30 mouse cellular contexts compared by ENCODE assay signal in genomic region chr10:69034390-69035120, GRCm38 (mm10).
A peak's percentile ranks its signal among the peaks of the same experiment; 100 is the strongest.
DNase-seq lines count a peak whose midpoint lies in the region; TF ChIP-seq lines count a peak whose summit lies in the region.
"Had no signal": no experiment of that assay in that cellular context is flagged by ENCODE, and none has a peak within 500 bp of the region (broad histone marks: within the 10 kb centered on the region; RNA-seq: fewer than 3 reads in every experiment).

No protein-coding gene starts in this region.

- DNase-seq in R1 (ENCODE audit: low read depth, low spot score): peak; percentile 81
- DNase-seq in embryo, embryonic 9.5 days (ENCODE audit: extremely low spot score): peak; percentile 7
- DNase-seq in layer of hippocampus, adult 8-10 months (ENCODE audit: low spot score in 2 of 2): no peak
- no peak for DNase-seq in layer of hippocampus, postnatal 14 days (ENCODE audit: low spot score in 2 of 2)
- no peak for DNase-seq in left cerebral cortex, postnatal 25 days (ENCODE audit: low spot score in 2 of 2)
- no peak for DNase-seq in right cerebral cortex, postnatal 14 days
- DNase-seq: adrenal gland, adult 2 months; adrenal gland, postnatal 14 days; cerebellum, adult 11 months; cerebellum, adult 2 months; cerebellum, adult 9-11 months; cerebellum, postnatal 36 days; forebrain, postnatal 0 days; gastrocnemius, adult 2 months; gastrocnemius, postnatal 25 days; heart, adult 18-20 months; heart, postnatal 10 days; heart, postnatal 36 days; kidney, adult 11 months had no signal

- H3K4me1 ChIP-seq in E14TG2a.4 (replicated peaks; ENCODE audit: low read depth, low read length): peaks cover 20% of the 10 kb centered on the region
- peaks cover 6% of the 10 kb centered on the region for H3K4me1 ChIP-seq in ES-Bruce4 (ENCODE audit: control insufficient read depth, insufficient read depth, low read length)
- H3K4me1 ChIP-seq: embryonic facial prominence, embryonic 12.5 days; embryonic facial prominence, embryonic 15.5 days; heart, embryonic 12.5 days; heart, embryonic 15.5 days; hindbrain, embryonic 13.5 days; intestine, embryonic 15.5 days had no signal

- TF ChIP-seq EP300 in ES-Bruce4 (IDR thresholded peaks at IDR 0.05; ENCODE audit: insufficient read depth, low read depth, low read length): peak; percentile 61; the same call in 1 of the 2 replicates

- H3K9me3 ChIP-seq in E14TG2a.4 (ENCODE audit: low read length) (peaks cover 29% of the 10 kb centered on the region), ES-Bruce4 (replicated peaks; ENCODE audit: control insufficient read depth, insufficient read depth, low read length, poor library complexity, severe bottlenecking) (peaks cover 13% of the 10 kb centered on the region)
- H3K9me3 ChIP-seq: embryonic facial prominence, embryonic 12.5 days; embryonic facial prominence, embryonic 15.5 days; heart, embryonic 15.5 days; hindbrain, embryonic 10.5 days; intestine, embryonic 15.5 days had no signal

- H3K27ac ChIP-seq in ES-Bruce4 (ENCODE audit: insufficient read depth, low read length): 0 out of 2 replicates have a peak overlapping the region, but pooled peaks have one; percentile 12
- H3K27ac ChIP-seq: embryonic facial prominence, embryonic 12.5 days; embryonic facial prominence, embryonic 15.5 days; forebrain, embryonic 10.5 days; gastrocnemius, adult 2 months; heart, embryonic 15.5 days; hindbrain, embryonic 10.5 days; hindbrain, embryonic 13.5 days; intestine, embryonic 15.5 days had no signal

- H3K4me3 ChIP-seq in E14TG2a.4 (replicated peaks; ENCODE audit: low read length) (0 out of 2 replicates have a peak overlapping the region, but pooled peaks have one; percentile 17), ES-Bruce4 (ENCODE audit: low read depth, low read length) (no peak overlapping the region)
- H3K4me3 ChIP-seq: embryonic facial prominence, embryonic 12.5 days; embryonic facial prominence, embryonic 15.5 days; erythroblast, embryonic 14.5 days; forebrain, embryonic 10.5 days; gastrocnemius, adult 2 months; heart, embryonic 12.5 days; heart, embryonic 15.5 days; hindbrain, embryonic 10.5 days; hindbrain, embryonic 13.5 days; intestine, embryonic 15.5 days had no signal

- no peak for TF ChIP-seq CTCF in E14TG2a.4 (conservative IDR thresholded peaks at IDR 0.05; ENCODE audit: low read length)
- TF ChIP-seq CTCF in ES-Bruce4 (IDR thresholded peaks at IDR 0.05; ENCODE audit: low read depth, low read length): no peak

- intact Hi-C loops in left cerebral cortex, postnatal 25 days (cut with DNase I): no loop called here

- H3K36me3 ChIP-seq in E14TG2a.4 (ENCODE audit: insufficient read depth, low read length) (no peaks in the 10 kb centered on the region), ES-Bruce4 (ENCODE audit: control insufficient read depth, insufficient read depth, low read length, poor library complexity, severe bottlenecking) (no peaks in the 10 kb centered on the region)
- H3K36me3 ChIP-seq: embryonic facial prominence, embryonic 12.5 days; embryonic facial prominence, embryonic 15.5 days; forebrain, embryonic 10.5 days; heart, embryonic 12.5 days; heart, embryonic 15.5 days; hindbrain, embryonic 10.5 days; hindbrain, embryonic 13.5 days; intestine, embryonic 15.5 days had no signal

- H3K27me3 ChIP-seq in E14TG2a.4 (ENCODE audit: insufficient read depth, low read length): no peaks in the 10 kb centered on the region
- H3K27me3 ChIP-seq in ES-Bruce4 (ENCODE audit: control insufficient read depth, insufficient read depth, low read length, poor library complexity, severe bottlenecking): no peaks in the 10 kb centered on the region
- H3K27me3 ChIP-seq: embryonic facial prominence, embryonic 12.5 days; embryonic facial prominence, embryonic 15.5 days; heart, embryonic 12.5 days; heart, embryonic 15.5 days; hindbrain, embryonic 13.5 days; intestine, embryonic 15.5 days had no signal

- no peak for TF ChIP-seq POLR2A in ES-Bruce4 (IDR thresholded peaks at IDR 0.05; ENCODE audit: insufficient read depth, low read length)

- H3K9ac ChIP-seq in ES-Bruce4 (ENCODE audit: low read depth, poor library complexity, severe bottlenecking): no peak overlapping the region
- H3K9ac ChIP-seq: embryonic facial prominence, embryonic 12.5 days; embryonic facial prominence, embryonic 15.5 days; forebrain, postnatal 0 days; heart, embryonic 12.5 days; heart, embryonic 15.5 days; hindbrain, embryonic 13.5 days; intestine, embryonic 15.5 days had no signal

Comparison
In these comparisons a context has a peak if more than half of its experiments do, and no peak if none do; other contexts are left out.
1. DNase-seq: peak in R1 (single experiment) and embryo, embryonic 9.5 days (single experiment); none in layer of hippocampus, adult 8-10 months (0 of 2), layer of hippocampus, postnatal 14 days (0 of 2), left cerebral cortex, postnatal 25 days (0 of 2) and right cerebral cortex, postnatal 14 days (single experiment).